Mouse (Mus musculus) E14TG2a.4 (cell line): Measurements from ENCODE around the gene AC161166.1.

ENCODE experiments used
- CTCF ChIP-seq: conservative IDR thresholded peaks from 2 replicates; pipeline ENCODE4 v1.5.1; 2014; ENCODE audit warnings: low read length
- NANOG ChIP-seq: IDR thresholded peaks from 2 replicates; pipeline ENCODE4 v1.6.1; 2014; ENCODE audit warnings: borderline replicate concordance, low read length, mixed read lengths

DNA sequence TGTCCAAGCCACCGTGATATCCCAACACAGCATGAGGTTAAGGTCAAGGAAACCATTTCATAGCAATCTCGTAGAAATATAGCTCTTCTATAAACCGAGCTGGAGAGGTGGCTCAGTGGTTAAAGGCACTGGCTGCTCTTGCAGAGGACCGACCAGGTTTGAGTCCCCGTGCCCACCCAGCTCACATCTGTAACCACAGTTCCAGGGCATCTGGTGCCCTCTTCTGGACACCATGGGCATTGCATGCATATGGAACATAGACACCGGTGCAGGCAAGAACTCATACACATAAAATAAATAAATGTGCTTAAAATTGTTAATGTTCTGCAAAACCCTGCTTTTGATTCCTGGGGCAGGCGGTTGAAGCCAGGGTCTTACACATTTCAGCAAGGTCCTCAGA lies 39.3 kb downstream of the AC161166.1 start:
- TF ChIP-seq CTCF (peak; percentile 78), NANOG (no peak)
